Mouse (Mus musculus) midbrain, postnatal 0 days (tissue): Measurements from ENCODE around the gene Slc25a45. TPM values are rescaled to one million over a fixed set of nuclear protein-coding genes. Genes with fewer than 3 reads are reported as not detected.

Experiments
- ATAC-seq: fragments of 200-750 bp; cut with Nextera tagmentation; 2 replicates; pipeline ENCODE4 v1.8.0; 2017; ENCODE audit warnings: moderate number of reproducible peaks, mild to moderate bottlenecking, moderate TSS enrichment, moderate library complexity; ENCODE audit not compliant: low FRiP score
- DNase-seq: peaks from one replicate; pipeline ENCODE4 v3.0.0-alpha.2; 2015; ENCODE audit warnings: low spot score
- H3K27ac ChIP-seq: fragments of 300-500 bp; sonication (generic); 2 replicates; pipeline ENCODE4 v1.5.1; 2014; ENCODE audit warnings: low read depth, mild to moderate bottlenecking, low read length, mixed read lengths
- H3K27me3 ChIP-seq: fragments of 300-500 bp; sonication (generic); 2 replicates; pipeline ENCODE4 v1.6.1; 2014; ENCODE audit warnings: low read length, control low read depth, mixed read lengths; ENCODE audit not compliant: insufficient read depth
- H3K36me3 ChIP-seq: fragments of 300-500 bp; sonication (generic); 2 replicates; pipeline ENCODE4 v1.6.1; 2014; ENCODE audit warnings: low read length, control low read depth, mixed read lengths; ENCODE audit not compliant: insufficient read depth
- H3K4me1 ChIP-seq: fragments of 300-500 bp; sonication (generic); 2 replicates; pipeline ENCODE4 v1.6.1; 2014; ENCODE audit warnings: mild to moderate bottlenecking, control low read depth, antibody characterized with exemption, low read length, mixed read lengths; ENCODE audit not compliant: insufficient read depth
- H3K4me2 ChIP-seq: fragments of 300-500 bp; sonication (generic); 2 replicates; pipeline ENCODE4 v1.6.1; 2014; ENCODE audit warnings: low read depth, mild to moderate bottlenecking, low read length, mixed read lengths; ENCODE audit not compliant: poor library complexity, severe bottlenecking
- H3K4me3 ChIP-seq: fragments of 300-500 bp; sonication (generic); 2 replicates; pipeline ENCODE4 v1.5.1; 2014; ENCODE audit warnings: low read depth, mild to moderate bottlenecking, low read length, moderate library complexity
- H3K9ac ChIP-seq: fragments of 300-500 bp; sonication (generic); replicated peaks from 2 replicates; pipeline ENCODE4 v1.6.1; 2014; ENCODE audit warnings: mild to moderate bottlenecking, low read length, moderate library complexity, mixed read lengths; ENCODE audit not compliant: poor library complexity, severe bottlenecking
- H3K9me3 ChIP-seq: fragments of 300-500 bp; sonication (generic); 2 replicates; pipeline ENCODE4 v1.6.1; 2016; ENCODE audit warnings: low read length, control low read depth
- CTCF ChIP-seq: IDR thresholded peaks from 2 replicates; pipeline ENCODE4 v1.5.1; 2016; ENCODE audit warnings: antibody characterized with exemption, mild to moderate bottlenecking
- whole genome bisulfite sequencing: fragments of 180-500 bp; shearing (Covaris S2); extraction: QIAGEN DNeasy Blood & Tissue Kit; methylation state at CpG from one replicate; pipeline ENCODE4 v1.1.7; 2014; 5-methylcytosine and 5-hydroxymethylcytosine counted together
- polyA plus RNA-seq: library from polyadenylated mRNA; unstranded; fragments of >200 nt; fragmentation: Nextera tagmentation; extraction: Ambion mirVana; gene quantifications from 2 replicates; pipeline ENCODE4 v1.2.1, GENCODE M21; 2015
- total RNA-seq: library from RNA; depleted of rRNA; stranded (reverse); fragments of >200 nt; gene quantifications from 2 replicates; pipeline ENCODE4 v1.2.3, GENCODE M21; 2014

Gene Slc25a45
- total and polyA plus RNA-seq, 2 experiments from 2014 or later: 2.1 to 3.7 TPM

DNA sequence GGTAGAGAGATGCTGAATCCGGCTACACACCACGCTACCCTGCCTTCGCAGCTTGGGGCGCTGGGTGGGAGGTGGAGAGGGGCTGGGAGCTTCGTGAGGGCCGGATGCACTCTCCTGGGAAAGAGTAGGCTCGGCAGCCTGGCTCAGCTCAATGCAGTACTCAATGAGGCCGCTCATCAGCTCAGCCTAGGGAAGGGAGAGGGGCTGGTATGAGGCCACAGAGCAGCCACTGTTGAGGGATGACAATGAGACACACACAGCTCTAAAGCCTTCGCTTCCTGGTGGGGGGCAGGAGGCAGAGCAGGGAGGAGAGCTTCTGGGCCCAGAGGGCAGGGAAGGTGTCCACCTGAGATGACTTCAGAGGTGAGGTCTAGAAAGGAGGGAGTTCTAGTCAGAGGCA is 21.0 kb upstream of the Slc25a45 start:
- DNase-seq (no peak), ATAC-seq (0 out of 2 replicates have a peak, but pooled peaks have one; percentile 31)
- WGBS: 85% methylated on average over 9 of the region's 9 CpGs
- Histone ChIP-seq H3K4me2 (no peak overlapping the region), H3K4me3 (no peak overlapping the region), H3K4me1 (no peaks in the 10 kb centered on the region), H3K27ac (no peak overlapping the region), H3K9ac (no peak overlapping the region), H3K9me3 (no peaks in the 10 kb centered on the region), H3K36me3 (peaks cover 23% of the 10 kb centered on the region), H3K27me3 (no peaks in the 10 kb centered on the region)
- TF ChIP-seq CTCF: no peak

GRCm38 (mm10) chr19:5862335-5863085 is 15.1 kb upstream of the Slc25a45 start:
- ATAC-seq: no peak
- no peak overlapping the region for H3K4me3 ChIP-seq
- no peak overlapping the region for H3K4me2 ChIP-seq
- no peak overlapping the region for H3K9ac ChIP-seq
- no peak for DNase-seq
- H3K4me1 ChIP-seq: no peaks in the 10 kb centered on the region
- peaks cover 36% of the 10 kb centered on the region for H3K36me3 ChIP-seq
- 98% methylated on average over 14 of the region's 14 CpGs for WGBS
- peak; percentile 44 for TF ChIP-seq CTCF
- H3K27me3 ChIP-seq: no peaks in the 10 kb centered on the region
- H3K9me3 ChIP-seq: no peaks in the 10 kb centered on the region
- H3K27ac ChIP-seq: no peak overlapping the region

- no peak for DNase-seq
- H3K4me2 ChIP-seq: no peak overlapping the region
- no peak for TF ChIP-seq CTCF
- no peaks in the 10 kb centered on the region for H3K9me3 ChIP-seq
- H3K27ac ChIP-seq: no peak overlapping the region
- no peaks in the 10 kb centered on the region for H3K27me3 ChIP-seq
- H3K4me1 ChIP-seq: no peaks in the 10 kb centered on the region
- WGBS: 94% methylated on average over 5 of the region's 5 CpGs
- no peak overlapping the region for H3K4me3 ChIP-seq
- ATAC-seq: no peak
- no peak overlapping the region for H3K9ac ChIP-seq
- peaks cover 38% of the 10 kb centered on the region for H3K36me3 ChIP-seq
These were observed 13.8 kb upstream of the Slc25a45 start for GRCm38 (mm10) chr19:5863776-5864175.

GRCm38 (mm10) chr19:5864710-5865398 is 12.8 kb upstream of the Slc25a45 start:
- Histone ChIP-seq H3K9ac (no peak overlapping the region), H3K9me3 (no peaks in the 10 kb centered on the region), H3K4me3 (no peak overlapping the region), H3K27me3 (no peaks in the 10 kb centered on the region), H3K4me2 (no peak overlapping the region), H3K4me1 (no peaks in the 10 kb centered on the region), H3K27ac (no peak overlapping the region), H3K36me3 (peaks cover 44% of the 10 kb centered on the region)
- no peak for TF ChIP-seq CTCF
- ATAC-seq (no peak), DNase-seq (no peak)
- 96% methylated on average over 20 of the region's 20 CpGs for WGBS

DNA sequence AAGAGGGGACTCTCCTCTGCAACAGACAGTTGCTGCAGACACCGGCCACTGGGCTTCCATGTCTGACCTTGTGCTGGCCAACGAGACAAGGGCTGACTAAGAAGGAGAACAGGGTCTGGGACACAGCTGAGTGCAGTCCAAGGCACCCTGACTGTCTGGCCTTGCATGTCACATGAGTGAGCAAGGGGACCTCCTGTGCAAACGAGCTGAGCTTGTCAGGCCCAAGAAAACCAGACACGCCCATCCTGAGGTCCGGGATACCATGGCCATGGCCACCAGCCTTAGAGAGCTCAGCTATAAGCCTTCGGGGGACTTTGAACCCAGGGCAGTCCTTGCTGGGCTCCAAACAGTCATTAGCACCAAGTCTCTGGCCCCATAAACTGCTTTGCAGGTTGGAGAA is 9.5 kb upstream of the Slc25a45 start:
- H3K4me3 ChIP-seq: no peak overlapping the region
- DNase-seq: no peak
- 86% methylated on average over 6 of the region's 6 CpGs for WGBS
- no peaks in the 10 kb centered on the region for H3K27me3 ChIP-seq
- H3K36me3 ChIP-seq: peaks cover 35% of the 10 kb centered on the region
- TF ChIP-seq CTCF: no peak
- H3K4me2 ChIP-seq: no peak overlapping the region
- no peak overlapping the region for H3K9ac ChIP-seq
- no peak overlapping the region for H3K27ac ChIP-seq
- no peaks in the 10 kb centered on the region; the same call in 1 of the 2 replicates for H3K4me1 ChIP-seq
- no peaks in the 10 kb centered on the region for H3K9me3 ChIP-seq
- no peak for ATAC-seq

- ATAC-seq: no peak
- H3K4me1 ChIP-seq: peaks cover 8% of the 10 kb centered on the region
- peaks cover 20% of the 10 kb centered on the region for H3K36me3 ChIP-seq
- H3K9me3 ChIP-seq: no peaks in the 10 kb centered on the region
- H3K4me2 ChIP-seq: no peak overlapping the region
- no peak overlapping the region for H3K4me3 ChIP-seq
- no peaks in the 10 kb centered on the region for H3K27me3 ChIP-seq
- no peak for TF ChIP-seq CTCF
- WGBS: 12% methylated on average over 5 of the region's 7 CpGs
- 0 out of 2 replicates have a peak overlapping the region, but pooled peaks have one; percentile 13 for H3K9ac ChIP-seq
- no peak for DNase-seq
- 0 out of 2 replicates have a peak overlapping the region, but pooled peaks have one; percentile 12 for H3K27ac ChIP-seq
These were observed 6.3 kb upstream of the Slc25a45 start for GRCm38 (mm10) chr19:5871273-5871672.
